Mouse (Mus musculus) embryo, embryonic 10 days (tissue): ENCODE measurements around the gene Fam189b.
"Not testable (repeated sequence)": the region's sequence is repeated elsewhere in the genome, so short reads cannot be mapped to it uniquely, and the experiment has no call there.

Experiments used
- DNase-seq: peaks from one replicate; pipeline ENCODE4 v3.0.0-alpha.2; 2015; ENCODE audit warnings: low spot score

The Fam189b gene

GRCm38 (mm10) chr3:89206079-89206478 is 23.1 kb downstream of the Fam189b start:
- no peak for DNase-seq

DNA sequence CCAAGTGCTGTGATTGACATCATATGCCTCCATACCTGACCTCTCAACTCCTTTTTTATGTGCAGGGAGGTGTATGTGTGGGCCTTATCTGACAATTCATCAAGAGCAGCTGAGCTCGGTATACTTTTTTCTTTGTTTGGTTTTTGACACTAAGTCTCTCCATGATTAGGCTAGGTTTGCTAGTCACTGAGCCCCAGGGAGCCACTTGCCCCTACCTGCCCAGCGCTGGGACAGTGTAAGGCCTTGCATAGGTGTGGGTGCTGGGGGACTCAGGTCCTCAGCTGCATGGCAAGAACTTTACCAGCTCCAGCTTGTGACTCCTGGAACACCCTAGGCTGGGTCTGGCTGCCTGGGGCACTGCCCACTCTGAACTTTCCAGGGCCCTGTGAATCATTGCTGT is 23.8 kb downstream of the Fam189b start:
- DNase-seq: no peak

- no peak for DNase-seq
These were observed 25.2 kb downstream of the Fam189b start for GRCm38 (mm10) chr3:89208075-89208657.

- DNase-seq: no peak
These were observed 25.8 kb downstream of the Fam189b start for GRCm38 (mm10) chr3:89208736-89209135.

DNA sequence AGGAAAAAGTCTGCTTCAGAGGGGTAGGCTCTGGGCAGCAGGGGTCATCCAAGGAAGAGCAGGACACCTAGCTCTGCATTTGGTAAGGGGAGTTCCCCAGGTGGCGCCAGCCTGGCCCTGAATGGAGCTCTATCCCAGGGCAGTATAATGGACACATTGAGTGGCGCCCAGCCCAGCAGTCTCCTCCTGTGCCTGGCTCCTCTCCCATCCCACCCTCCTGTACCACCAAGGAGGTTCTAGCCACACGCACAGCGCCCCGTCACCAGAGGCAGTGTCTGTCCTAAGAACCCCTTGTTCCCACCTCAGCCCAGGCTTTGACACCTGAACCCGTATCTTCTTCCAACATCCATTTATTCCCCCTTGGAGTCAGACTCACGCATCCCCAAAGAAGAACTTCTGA is 26.8 kb downstream of the Fam189b start:
- DNase-seq: no peak

DNA sequence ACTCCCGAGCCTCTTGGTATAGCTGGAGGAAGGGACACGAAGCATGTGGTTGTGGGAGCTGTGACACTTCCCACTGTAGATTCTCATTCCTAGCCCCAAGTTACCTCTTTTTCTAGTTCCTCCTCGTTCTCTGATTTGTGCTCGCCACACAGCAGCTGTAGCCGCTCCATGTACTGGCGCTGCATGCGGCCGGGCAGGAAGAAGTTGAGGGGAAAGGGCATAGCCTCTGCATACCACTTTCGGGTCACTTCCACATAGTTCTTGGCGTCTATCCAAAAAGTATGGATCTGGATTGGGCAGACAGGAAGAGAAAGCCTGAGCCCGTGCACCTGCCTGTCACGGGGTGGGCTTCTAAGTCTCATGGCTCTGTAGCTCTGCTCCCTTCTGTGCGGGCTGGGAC is 27.2 kb downstream of the Fam189b start:
- DNase-seq: no peak

- DNase-seq: no peak
These were observed 27.8 kb downstream of the Fam189b start for GRCm38 (mm10) chr3:89210731-89211130.

DNA sequence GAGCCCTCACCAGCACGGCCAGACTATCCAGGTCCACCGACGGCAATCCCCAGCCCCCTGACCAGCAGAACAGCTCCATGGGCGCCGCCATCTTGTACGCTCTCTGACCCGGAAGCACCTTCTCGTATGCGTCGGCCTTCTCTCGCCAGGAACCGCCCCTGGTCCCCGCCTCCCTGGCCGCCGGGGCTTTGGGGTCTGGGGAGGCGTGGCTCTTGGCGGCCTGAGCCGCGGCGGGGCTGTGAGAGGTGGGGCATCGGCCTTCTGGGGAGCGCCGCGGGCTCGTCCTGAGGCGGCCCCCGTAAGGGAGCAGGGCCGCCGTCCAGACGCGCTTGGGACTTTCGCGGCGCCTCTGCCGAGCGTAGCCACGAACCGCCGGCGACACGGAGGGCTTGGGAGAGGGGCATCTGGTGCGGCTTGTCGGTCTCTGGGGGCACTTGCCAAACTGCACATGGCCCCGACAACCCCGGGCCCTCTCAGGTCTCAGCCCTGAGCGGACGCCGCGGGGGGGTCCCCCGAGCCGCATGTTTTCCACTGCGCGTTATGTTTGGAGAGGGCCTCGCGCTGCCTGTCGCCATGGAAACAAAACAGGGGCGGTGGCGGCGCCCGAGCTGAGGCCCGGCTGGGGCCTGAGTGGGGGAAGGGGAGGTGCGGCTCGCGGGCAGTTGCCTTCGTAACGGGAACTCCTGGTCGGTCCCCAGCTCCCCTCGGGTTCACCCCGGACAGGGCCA is 31.0 kb downstream of the Fam189b start:
- peak; percentile 98 for DNase-seq

DNA sequence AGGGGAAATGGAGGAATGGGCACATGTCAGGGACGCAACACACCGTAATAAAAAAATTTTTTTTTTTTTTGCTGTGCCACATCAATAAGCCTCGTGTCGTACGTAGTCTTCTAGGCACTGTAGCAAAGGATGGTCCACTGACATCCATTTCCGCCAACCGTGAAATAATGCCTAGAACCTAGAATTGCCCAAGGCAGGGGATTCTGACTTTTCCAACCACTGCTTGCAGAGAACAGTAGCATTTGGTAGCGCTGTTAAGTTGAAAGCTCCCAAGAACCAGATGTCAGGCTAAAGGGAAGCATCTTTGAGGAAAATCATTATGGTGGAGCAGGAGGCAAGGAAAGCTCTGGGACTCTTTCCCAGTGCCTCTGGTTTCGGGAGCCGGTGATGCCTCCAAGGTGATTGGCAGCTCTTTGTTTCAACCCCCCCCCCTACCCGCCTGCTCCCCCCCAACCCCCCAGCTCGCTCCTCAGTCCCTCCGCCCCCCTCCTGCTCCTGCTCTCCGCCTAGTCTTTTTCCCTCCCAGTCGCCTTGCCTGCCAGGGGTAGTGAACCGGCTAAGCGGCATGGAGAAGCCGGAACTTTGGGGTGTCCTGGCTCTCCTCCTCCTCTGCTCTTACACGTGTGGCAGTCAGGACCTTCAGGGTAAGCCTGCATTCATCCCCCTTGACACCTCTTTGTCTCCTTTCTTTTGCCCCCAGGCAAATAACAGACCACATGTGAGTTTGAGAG is 31.9 kb downstream of the Fam189b start, which contains the start of gene Thbs3:
Gene Thbs3 (plus strand): TSS at position 500 of the 731 bp plus-strand sequence.
- DNase-seq: peak; percentile 72

DNA sequence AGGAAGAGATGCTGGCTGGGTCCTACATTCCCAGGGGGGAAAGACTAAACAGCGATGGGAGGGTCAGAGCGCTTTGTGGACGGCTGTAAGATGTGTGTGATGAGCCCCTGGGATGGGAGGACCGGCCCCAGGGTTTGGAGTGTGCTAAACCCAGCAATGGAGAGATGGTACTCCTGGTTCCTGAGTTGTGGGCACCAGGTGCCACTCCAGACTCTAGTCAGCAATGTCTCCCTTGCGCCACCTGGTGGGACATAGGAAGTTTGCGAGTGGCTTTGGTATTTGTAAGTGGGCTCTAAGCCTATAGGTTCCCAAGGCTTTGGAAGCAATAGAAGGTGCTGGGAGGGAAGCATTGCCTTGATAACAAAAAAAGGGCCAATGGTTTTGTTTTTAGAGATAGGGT is 32.9 kb downstream of the Fam189b start:
- peak; percentile 96 for DNase-seq

- not testable (repeated sequence) for DNase-seq
These were observed 33.5 kb downstream of the Fam189b start for GRCm38 (mm10) chr3:89216407-89216806.

- DNase-seq: no peak
These were observed 35.3 kb downstream of the Fam189b start for GRCm38 (mm10) chr3:89218271-89218670.

DNA sequence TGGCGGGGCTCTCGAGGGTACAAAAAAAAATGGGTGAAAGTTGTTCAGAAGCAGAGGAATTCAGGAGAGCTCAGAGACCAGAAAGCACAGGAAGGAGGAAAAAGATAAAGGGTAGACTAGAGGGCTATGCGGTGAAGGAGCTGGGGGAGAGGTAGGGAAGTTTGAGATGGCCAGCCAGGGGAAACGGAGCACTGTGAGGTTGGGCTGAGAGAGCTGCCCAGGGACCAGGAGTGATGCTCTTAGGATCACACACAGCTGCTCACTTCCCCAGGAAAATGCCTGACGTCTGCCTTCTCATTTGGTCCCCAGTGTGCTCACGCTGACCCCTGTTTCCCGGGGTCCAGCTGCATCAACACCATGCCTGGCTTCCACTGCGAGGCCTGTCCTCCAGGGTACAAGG is 36.6 kb downstream of the Fam189b start:
- peak; percentile 71 for DNase-seq

- DNase-seq: no peak
These were observed 38.2 kb downstream of the Fam189b start for GRCm38 (mm10) chr3:89221167-89221566.

DNA sequence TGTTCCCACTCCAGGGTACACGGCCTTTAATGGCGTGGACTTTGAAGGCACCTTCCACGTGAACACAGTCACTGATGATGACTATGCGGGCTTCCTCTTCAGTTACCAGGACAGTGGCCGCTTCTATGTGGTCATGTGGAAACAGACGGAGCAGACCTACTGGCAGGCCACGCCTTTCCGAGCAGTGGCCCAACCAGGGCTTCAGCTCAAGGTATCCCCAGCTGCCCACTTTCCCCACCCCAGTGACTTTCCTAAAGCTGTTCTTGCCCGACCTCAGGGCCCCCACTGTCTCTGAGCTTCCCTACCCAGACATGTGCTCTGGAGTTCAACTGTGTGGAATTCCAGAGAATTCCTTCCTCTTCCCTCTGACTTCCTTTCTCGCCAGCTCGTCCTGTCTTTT is 41.9 kb downstream of the Fam189b start:
- DNase-seq: no peak

DNA sequence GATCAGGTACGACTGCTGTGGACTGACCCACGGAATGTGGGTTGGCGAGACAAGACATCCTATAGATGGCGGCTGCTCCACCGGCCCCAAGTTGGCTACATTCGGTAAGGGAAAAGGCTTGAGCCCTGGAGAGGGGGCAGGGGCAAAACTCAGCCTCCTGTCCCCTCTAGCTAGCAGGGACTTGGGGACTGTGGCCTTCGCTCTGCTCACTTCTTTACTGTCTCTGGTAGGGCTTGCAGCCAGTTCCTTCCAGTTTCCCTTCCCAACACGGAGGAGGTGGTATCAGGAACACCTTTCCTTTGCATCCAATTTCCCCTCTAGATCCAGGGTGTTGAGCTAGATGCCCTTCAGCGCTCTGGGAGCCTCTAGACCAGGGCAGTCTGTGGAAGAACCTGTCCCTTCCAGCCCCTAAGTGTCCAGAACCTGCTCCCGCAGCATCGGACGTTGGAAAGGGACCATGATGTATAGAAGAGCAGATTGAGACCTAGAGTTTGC is 42.4 kb downstream of the Fam189b start:
- no peak for DNase-seq

GRCm38 (mm10) chr3:89225918-89226317 is 43.0 kb downstream of the Fam189b start:
- peak; percentile 89 for DNase-seq

- peak; percentile 54 for DNase-seq
These were observed 43.4 kb downstream of the Fam189b start for GRCm38 (mm10) chr3:89226361-89226760.

- DNase-seq: peak; percentile 19
These were observed 44.0 kb downstream of the Fam189b start, which contains the start of gene Mtx1 for GRCm38 (mm10) chr3:89226900-89227299. Gene Mtx1 (minus strand): TSS chr3:89227088.

DNA sequence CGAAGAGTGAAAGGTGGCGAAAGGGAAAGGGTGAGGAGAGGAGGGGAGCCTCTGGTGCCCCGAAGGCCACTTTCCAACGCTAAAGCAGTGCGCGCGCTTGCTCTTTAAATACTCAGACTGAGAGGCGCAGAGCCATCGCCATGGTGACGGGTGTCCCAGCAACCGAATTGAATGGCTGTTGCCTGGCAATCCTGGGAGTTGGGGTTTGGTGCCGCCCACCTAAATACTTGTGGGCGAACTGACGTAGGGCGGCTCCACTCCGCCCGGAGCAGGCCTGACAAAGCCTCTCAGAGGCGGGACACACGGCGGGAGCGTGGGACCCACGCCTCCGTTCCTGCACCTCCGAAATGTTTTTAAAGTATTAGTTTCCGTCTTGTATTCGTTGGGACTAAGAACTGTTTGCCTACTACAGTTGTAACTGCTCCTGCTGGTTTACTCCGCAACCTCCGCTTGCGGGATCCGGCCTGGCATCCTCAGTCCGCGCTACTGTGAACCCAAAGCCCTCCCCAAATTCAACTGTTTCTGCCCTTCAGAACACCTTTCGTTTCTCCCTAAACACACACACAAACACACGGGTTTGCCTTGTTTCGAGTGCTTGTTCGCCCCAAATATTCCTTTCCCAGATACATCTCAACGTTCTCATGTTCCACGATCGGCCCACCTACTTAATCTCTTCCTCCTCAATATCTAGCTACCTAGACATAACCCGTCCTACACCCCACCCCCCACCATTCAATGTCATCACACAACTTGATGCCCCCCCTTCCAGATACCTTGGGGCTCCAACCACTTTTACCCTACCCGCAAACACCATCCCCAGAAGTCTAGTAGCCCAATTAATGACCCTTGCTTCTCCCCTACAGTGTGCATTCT is 44.6 kb downstream of the Fam189b start:
- DNase-seq: peak; percentile 99

GRCm38 (mm10) chr3:89228180-89228549 is 45.2 kb downstream of the Fam189b start:
- peak; percentile 96 for DNase-seq

DNA sequence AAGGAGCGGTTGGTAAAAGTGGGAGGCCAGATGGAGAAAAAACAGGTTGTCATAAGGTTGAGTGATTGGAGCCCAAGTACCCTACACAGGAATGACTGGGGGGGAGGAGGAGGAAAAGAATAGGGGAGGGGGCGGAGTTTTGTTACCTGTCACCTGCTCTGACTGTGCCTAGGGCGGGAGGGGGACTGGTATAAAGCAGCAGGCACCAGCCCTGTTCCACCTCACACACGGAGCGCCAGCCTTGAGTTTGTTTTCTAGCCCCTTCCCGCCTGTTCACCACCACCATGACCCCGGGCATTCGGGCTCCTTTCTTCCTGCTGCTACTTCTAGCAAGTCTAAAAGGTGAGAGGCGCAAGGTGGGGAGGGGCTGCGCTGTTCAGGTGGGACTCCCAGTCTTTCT is 45.9 kb downstream of the Fam189b start, which contains the start of gene Muc1:
Gene Muc1 (plus strand): TSS at position 222 of the 400 bp plus-strand sequence.
- DNase-seq: no peak
